Mouse (Mus musculus): Measurements from ENCODE around the gene Ank3. TPM values are rescaled to one million over a fixed set of nuclear protein-coding genes. Genes with fewer than 3 reads are reported as not detected.

Ank3 gene
- total and polyA plus RNA-seq, 2 experiments from 2014 or later = 56.7 to 267 TPM

- H3K36me3 ChIP-seq (ENCODE audit: insufficient read depth) = peaks cover 10% of the 10 kb centered on the region
- WGBS = 83% methylated on average over 4 of the region's 4 CpGs
- H3K4me3 ChIP-seq (ENCODE audit: low read depth, low read length) = no peak overlapping the region
- no peak for DNase-seq
- H3K4me1 ChIP-seq (ENCODE audit: insufficient read depth) = no peaks in the 10 kb centered on the region
- no peaks in the 10 kb centered on the region for H3K27me3 ChIP-seq (ENCODE audit: insufficient read depth, low read length)
- H3K9me3 ChIP-seq (ENCODE audit: low read length) = no peaks in the 10 kb centered on the region
- H3K4me2 ChIP-seq (ENCODE audit: low read depth) = no peak overlapping the region
- H3K27ac ChIP-seq (ENCODE audit: low read depth, low read length) = no peak overlapping the region
- H3K9ac ChIP-seq = no peak overlapping the region
- TF ChIP-seq CTCF (IDR thresholded peaks at IDR 0.05; ENCODE audit: low read depth) = no peak
- no peak for ATAC-seq
Observed at GRCm38 (mm10) chr10:69967994-69968393, 569.4 kb downstream of the Ank3 start.

- no peaks in the 10 kb centered on the region for H3K9me3 ChIP-seq (ENCODE audit: low read length)
- H3K27me3 ChIP-seq (ENCODE audit: insufficient read depth, low read length) = no peaks in the 10 kb centered on the region
- ATAC-seq (peak; percentile 86), DNase-seq (peak; percentile 53)
- TF ChIP-seq CTCF (IDR thresholded peaks at IDR 0.05; ENCODE audit: low read depth) = no peak
- no peak overlapping the region for H3K4me3 ChIP-seq (ENCODE audit: low read depth, low read length)
- no peak overlapping the region for H3K4me2 ChIP-seq (ENCODE audit: low read depth)
- WGBS = 63% methylated on average over 2 of the region's 2 CpGs
- no peak overlapping the region for H3K9ac ChIP-seq
- peaks cover 56% of the 10 kb centered on the region for H3K36me3 ChIP-seq (ENCODE audit: insufficient read depth)
- no peaks in the 10 kb centered on the region for H3K4me1 ChIP-seq (ENCODE audit: insufficient read depth)
- no peak overlapping the region for H3K27ac ChIP-seq (ENCODE audit: low read depth, low read length)
Observed at GRCm38 (mm10) chr10:69979636-69980035, 581.1 kb downstream of the Ank3 start.

- Histone ChIP-seq H3K27me3 (ENCODE audit: insufficient read depth, low read length) (no peaks in the 10 kb centered on the region), H3K27ac (ENCODE audit: low read depth, low read length) (no peak overlapping the region), H3K4me3 (ENCODE audit: low read depth, low read length) (no peak overlapping the region), H3K4me2 (ENCODE audit: low read depth) (no peak overlapping the region), H3K36me3 (ENCODE audit: insufficient read depth) (peaks cover 53% of the 10 kb centered on the region), H3K4me1 (ENCODE audit: insufficient read depth) (no peaks in the 10 kb centered on the region), H3K9ac (no peak overlapping the region), H3K9me3 (ENCODE audit: low read length) (no peaks in the 10 kb centered on the region)
- 75% methylated on average over 21 of the region's 21 CpGs for WGBS
- ATAC-seq (no peak), DNase-seq (no peak)
- TF ChIP-seq CTCF (IDR thresholded peaks at IDR 0.05; ENCODE audit: low read depth) = no peak
Observed at GRCm38 (mm10) chr10:69981386-69982097, 583.0 kb downstream of the Ank3 start.

GRCm38 (mm10) chr10:69982701-69983100 lies 584.1 kb downstream of the Ank3 start:
- Histone ChIP-seq H3K9me3 (ENCODE audit: low read length) (no peaks in the 10 kb centered on the region), H3K27me3 (ENCODE audit: insufficient read depth, low read length) (no peaks in the 10 kb centered on the region), H3K4me1 (ENCODE audit: insufficient read depth) (no peaks in the 10 kb centered on the region), H3K36me3 (ENCODE audit: insufficient read depth) (peaks cover 54% of the 10 kb centered on the region), H3K4me2 (ENCODE audit: low read depth) (no peak overlapping the region), H3K9ac (no peak overlapping the region), H3K27ac (ENCODE audit: low read depth, low read length) (no peak overlapping the region), H3K4me3 (ENCODE audit: low read depth, low read length) (no peak overlapping the region)
- TF ChIP-seq CTCF (IDR thresholded peaks at IDR 0.05; ENCODE audit: low read depth) = no peak
- WGBS = 92% methylated on average over 4 of the region's 4 CpGs
- no peak for DNase-seq
- no peak for ATAC-seq

GRCm38 (mm10) chr10:69987496-69987895 lies 588.9 kb downstream of the Ank3 start:
- 97% methylated on average over 11 of the region's 11 CpGs for WGBS
- Histone ChIP-seq H3K4me3 (ENCODE audit: low read depth, low read length) (no peak overlapping the region), H3K9me3 (ENCODE audit: low read length) (peaks cover 10% of the 10 kb centered on the region; the same call in 1 of the 2 replicates), H3K9ac (no peak overlapping the region), H3K36me3 (ENCODE audit: insufficient read depth) (peaks cover 81% of the 10 kb centered on the region), H3K4me2 (ENCODE audit: low read depth) (no peak overlapping the region), H3K27ac (ENCODE audit: low read depth, low read length) (no peak overlapping the region), H3K27me3 (ENCODE audit: insufficient read depth, low read length) (no peaks in the 10 kb centered on the region), H3K4me1 (ENCODE audit: insufficient read depth) (no peaks in the 10 kb centered on the region)
- no peak for TF ChIP-seq CTCF (IDR thresholded peaks at IDR 0.05; ENCODE audit: low read depth)
- DNase-seq = no peak
- ATAC-seq = no peak

- TF ChIP-seq CTCF (IDR thresholded peaks at IDR 0.05; ENCODE audit: low read depth) = no peak
- DNase-seq (no peak), ATAC-seq (no peak)
- Histone ChIP-seq H3K4me2 (ENCODE audit: low read depth) (no peak overlapping the region), H3K27ac (ENCODE audit: low read depth, low read length) (no peak overlapping the region), H3K9ac (no peak overlapping the region), H3K27me3 (ENCODE audit: insufficient read depth, low read length) (no peaks in the 10 kb centered on the region), H3K4me3 (ENCODE audit: low read depth, low read length) (no peak overlapping the region), H3K4me1 (ENCODE audit: insufficient read depth) (no peaks in the 10 kb centered on the region), H3K9me3 (ENCODE audit: low read length) (no peaks in the 10 kb centered on the region), H3K36me3 (ENCODE audit: insufficient read depth) (peaks cover 53% of the 10 kb centered on the region)
- 86% methylated on average over 8 of the region's 8 CpGs for WGBS
Observed at GRCm38 (mm10) chr10:69997082-69997481, 598.5 kb downstream of the Ank3 start.

GRCm38 (mm10) chr10:70004058-70004457 lies 605.5 kb downstream of the Ank3 start:
- ATAC-seq (no peak), DNase-seq (no peak)
- H3K27ac ChIP-seq (ENCODE audit: low read depth, low read length) = no peak overlapping the region
- no peaks in the 10 kb centered on the region for H3K27me3 ChIP-seq (ENCODE audit: insufficient read depth, low read length)
- no peaks in the 10 kb centered on the region for H3K9me3 ChIP-seq (ENCODE audit: low read length)
- no peak overlapping the region for H3K9ac ChIP-seq
- TF ChIP-seq CTCF (IDR thresholded peaks at IDR 0.05; ENCODE audit: low read depth) = peak; percentile 40; the same call in 1 of the 2 replicates
- H3K36me3 ChIP-seq (ENCODE audit: insufficient read depth) = peaks cover 58% of the 10 kb centered on the region
- H3K4me3 ChIP-seq (ENCODE audit: low read depth, low read length) = no peak overlapping the region
- no peak overlapping the region for H3K4me2 ChIP-seq (ENCODE audit: low read depth)
- H3K4me1 ChIP-seq (ENCODE audit: insufficient read depth) = no peaks in the 10 kb centered on the region
- 88% methylated on average over 5 of the region's 5 CpGs for WGBS

Data from forebrain, postnatal 0 days (tissue).